Mouse (Mus musculus) stomach, embryonic 14.5 days (tissue): Measurements from ENCODE around the gene Grid1. TPM values are rescaled to one million over a fixed set of nuclear protein-coding genes. Genes with fewer than 3 reads are reported as not detected.

ENCODE experiments used
- ATAC-seq: fragments of 200-750 bp; cut with Nextera tagmentation; 2 replicates; pipeline ENCODE4 v1.8.0; 2017; ENCODE audit warnings: low read depth, moderate TSS enrichment; ENCODE audit not compliant: insufficient number of reproducible peaks, insufficient read depth, low FRiP score
- H3K27ac ChIP-seq: fragments of 300-500 bp; sonication (generic); 2 replicates; pipeline ENCODE4 v1.5.1; 2014; ENCODE audit warnings: mild to moderate bottlenecking, low read length, moderate library complexity, mixed read lengths
- H3K27me3 ChIP-seq: fragments of 300-500 bp; sonication (generic); 2 replicates; pipeline ENCODE4 v1.6.1; 2014; ENCODE audit warnings: low read length, control low read depth, mixed read lengths; ENCODE audit not compliant: control insufficient read depth, insufficient read depth
- H3K36me3 ChIP-seq: fragments of 300-500 bp; sonication (generic); 2 replicates; pipeline ENCODE4 v1.6.1; 2014; ENCODE audit warnings: mild to moderate bottlenecking, control low read depth, low read length, moderate library complexity, mixed read lengths; ENCODE audit not compliant: control insufficient read depth, insufficient read depth
- H3K4me1 ChIP-seq: fragments of 300-500 bp; sonication (generic); 2 replicates; pipeline ENCODE4 v1.6.1; 2014; ENCODE audit warnings: low read length, control low read depth, mixed read lengths; ENCODE audit not compliant: control insufficient read depth, insufficient read depth
- H3K4me2 ChIP-seq: fragments of 300-500 bp; sonication (generic); replicated peaks from 2 replicates; pipeline ENCODE4 v1.6.1; 2014; ENCODE audit warnings: low read depth, low read length, control low read depth
- H3K4me3 ChIP-seq: fragments of 300-500 bp; sonication (generic); 2 replicates; pipeline ENCODE4 v1.5.1; 2014; ENCODE audit warnings: low read depth, low read length, control low read depth
- H3K9ac ChIP-seq: fragments of 300-500 bp; sonication (generic); replicated peaks from 2 replicates; pipeline ENCODE4 v1.6.1; 2014; ENCODE audit warnings: low read depth, mild to moderate bottlenecking, control low read depth, low read length, moderate library complexity, mixed read lengths
- H3K9me3 ChIP-seq: fragments of 300-500 bp; sonication (generic); 2 replicates; pipeline ENCODE4 v1.6.1; 2016; ENCODE audit warnings: low read depth, low read length, control low read depth; ENCODE audit not compliant: control insufficient read depth
- WGBS: fragments of 180-500 bp; shearing (Covaris S2); extraction: QIAGEN DNeasy Blood & Tissue Kit; methylation state at CpG from one replicate; pipeline ENCODE4 v1.1.7; 2014; 5-methylcytosine and 5-hydroxymethylcytosine counted together
- polyA plus RNA-seq: library from polyadenylated mRNA; unstranded; fragments of >200 nt; fragmentation: Nextera tagmentation; extraction: Ambion mirVana; gene quantifications from 2 replicates; pipeline ENCODE4 v1.2.1, GENCODE M21; 2014

Gene Grid1
- polyA plus RNA-seq, 1 experiment from 2014 or later, result 1.1 TPM

GRCm38 (mm10) chr14:34908804-34909203, 88.9 kb downstream of the Grid1 start:
- WGBS, result 49% methylated on average over 4 of the region's 4 CpGs
- Histone ChIP-seq H3K36me3 (no peaks in the 10 kb centered on the region), H3K27ac (no peak overlapping the region), H3K4me3 (no peak overlapping the region), H3K9ac (no peak overlapping the region), H3K4me2 (no peak overlapping the region), H3K4me1 (no peaks in the 10 kb centered on the region), H3K27me3 (no peaks in the 10 kb centered on the region), H3K9me3 (no peaks in the 10 kb centered on the region)
- no peak for ATAC-seq

- no peak overlapping the region for H3K4me2 ChIP-seq
- no peak overlapping the region for H3K9ac ChIP-seq
- no peak overlapping the region for H3K27ac ChIP-seq
- 54% methylated on average over 6 of the region's 6 CpGs for WGBS
- H3K4me1 ChIP-seq, result 0 out of 2 replicates have a peak, but pooled peaks cover 4% of the 10 kb centered on the region
- no peaks in the 10 kb centered on the region for H3K36me3 ChIP-seq
- H3K9me3 ChIP-seq, result no peaks in the 10 kb centered on the region
- no peak for ATAC-seq
- H3K4me3 ChIP-seq, result no peak overlapping the region
- no peaks in the 10 kb centered on the region for H3K27me3 ChIP-seq
Measured at GRCm38 (mm10) chr14:34916315-34916714, 96.4 kb downstream of the Grid1 start.

- Histone ChIP-seq H3K9me3 (no peaks in the 10 kb centered on the region), H3K4me1 (0 out of 2 replicates have a peak, but pooled peaks cover 4% of the 10 kb centered on the region), H3K36me3 (no peaks in the 10 kb centered on the region), H3K4me3 (no peak overlapping the region), H3K27ac (no peak overlapping the region), H3K4me2 (no peak overlapping the region), H3K27me3 (no peaks in the 10 kb centered on the region), H3K9ac (no peak overlapping the region)
- 39% methylated on average over 1 of the region's 1 CpGs for WGBS
- ATAC-seq, result no peak
Measured at GRCm38 (mm10) chr14:34917111-34917510, 97.2 kb downstream of the Grid1 start.

- Histone ChIP-seq H3K4me2 (no peak overlapping the region), H3K4me1 (0 out of 2 replicates have a peak, but pooled peaks cover 4% of the 10 kb centered on the region), H3K9ac (no peak overlapping the region), H3K36me3 (no peaks in the 10 kb centered on the region), H3K27ac (no peak overlapping the region), H3K4me3 (no peak overlapping the region), H3K27me3 (no peaks in the 10 kb centered on the region), H3K9me3 (no peaks in the 10 kb centered on the region)
- ATAC-seq, result no peak
- WGBS, result 78% methylated on average over 6 of the region's 6 CpGs
Measured at GRCm38 (mm10) chr14:34919221-34919620, 99.3 kb downstream of the Grid1 start.

- no peak overlapping the region for H3K4me3 ChIP-seq
- no peak for ATAC-seq
- 78% methylated on average over 9 of the region's 9 CpGs for WGBS
Measured at GRCm38 (mm10) chr14:34921265-34921664, 101.4 kb downstream of the Grid1 start.

GRCm38 (mm10) chr14:34925021-34925420, 105.1 kb downstream of the Grid1 start:
- H3K4me3 ChIP-seq, result no peak overlapping the region
- H3K4me1 ChIP-seq, result no peaks in the 10 kb centered on the region
- H3K9me3 ChIP-seq, result no peaks in the 10 kb centered on the region
- H3K27ac ChIP-seq, result no peak overlapping the region
- no peak for ATAC-seq
- H3K4me2 ChIP-seq, result no peak overlapping the region
- 61% methylated on average over 5 of the region's 5 CpGs for WGBS
- H3K36me3 ChIP-seq, result no peaks in the 10 kb centered on the region
- no peaks in the 10 kb centered on the region for H3K27me3 ChIP-seq
- H3K9ac ChIP-seq, result no peak overlapping the region

More at GRCm38 (mm10) chr14:34921265-34921664, 101.4 kb downstream of the Grid1 start:
- no peaks in the 10 kb centered on the region for H3K9me3 ChIP-seq
- H3K9ac ChIP-seq, result no peak overlapping the region
- H3K4me2 ChIP-seq, result no peak overlapping the region
- H3K27ac ChIP-seq, result no peak overlapping the region
- no peaks in the 10 kb centered on the region for H3K27me3 ChIP-seq
- no peaks in the 10 kb centered on the region for H3K4me1 ChIP-seq
- H3K36me3 ChIP-seq, result no peaks in the 10 kb centered on the region

- ATAC-seq, result no peak
- no peaks in the 10 kb centered on the region for H3K4me1 ChIP-seq
- H3K4me3 ChIP-seq, result no peak overlapping the region
- H3K27me3 ChIP-seq, result no peaks in the 10 kb centered on the region
- no peak overlapping the region for H3K4me2 ChIP-seq
- H3K36me3 ChIP-seq, result no peaks in the 10 kb centered on the region
- no peaks in the 10 kb centered on the region for H3K9me3 ChIP-seq
- H3K27ac ChIP-seq, result no peak overlapping the region
- H3K9ac ChIP-seq, result no peak overlapping the region
- WGBS, result 84% methylated on average over 8 of the region's 8 CpGs
Measured at GRCm38 (mm10) chr14:34930040-34930719, 110.3 kb downstream of the Grid1 start.

- no peak overlapping the region for H3K9ac ChIP-seq
- H3K27me3 ChIP-seq, result no peaks in the 10 kb centered on the region
- H3K4me1 ChIP-seq, result no peaks in the 10 kb centered on the region
- H3K27ac ChIP-seq, result no peak overlapping the region
- WGBS, result 47% methylated on average over 4 of the region's 4 CpGs
- H3K9me3 ChIP-seq, result no peaks in the 10 kb centered on the region
- ATAC-seq, result no peak
- no peaks in the 10 kb centered on the region for H3K36me3 ChIP-seq
- no peak overlapping the region for H3K4me2 ChIP-seq
- no peak overlapping the region for H3K4me3 ChIP-seq
Measured at GRCm38 (mm10) chr14:34933197-34933596, 113.3 kb downstream of the Grid1 start.
